Mouse (Mus musculus) limb, embryonic 13.5 days (tissue): ENCODE measurements around the gene Btla. TPM values are rescaled to one million over a fixed set of nuclear protein-coding genes. Genes with fewer than 3 reads are reported as not detected.

Experiments
- ATAC-seq: fragments of 200-750 bp; cut with Nextera tagmentation; 2 replicates; pipeline ENCODE4 v1.8.0; 2017; ENCODE audit warnings: low read depth, moderate number of reproducible peaks, moderate TSS enrichment; ENCODE audit not compliant: low FRiP score
- H3K27ac ChIP-seq: fragments of 300-500 bp; sonication (generic); 2 replicates; pipeline ENCODE4 v1.5.1; 2015; ENCODE audit warnings: inconsistent platforms, mild to moderate bottlenecking, moderate library complexity
- H3K27me3 ChIP-seq: fragments of 300-500 bp; sonication (generic); 2 replicates; pipeline ENCODE4 v1.6.1; 2015; ENCODE audit warnings: mild to moderate bottlenecking, inconsistent platforms
- H3K36me3 ChIP-seq: fragments of 300-500 bp; sonication (generic); 2 replicates; pipeline ENCODE4 v1.6.1; 2015; ENCODE audit warnings: inconsistent platforms, mild to moderate bottlenecking, moderate library complexity
- H3K4me1 ChIP-seq: fragments of 300-500 bp; sonication (generic); 2 replicates; pipeline ENCODE4 v1.6.1; 2015; ENCODE audit warnings: inconsistent platforms
- H3K4me2 ChIP-seq: fragments of 300-500 bp; sonication (generic); replicated peaks from 2 replicates; pipeline ENCODE4 v1.6.1; 2015; ENCODE audit warnings: inconsistent platforms, mild to moderate bottlenecking, moderate library complexity
- H3K4me3 ChIP-seq: fragments of 300-500 bp; sonication (generic); 2 replicates; pipeline ENCODE4 v1.5.1; 2015; ENCODE audit warnings: moderate library complexity, mild to moderate bottlenecking, inconsistent platforms
- H3K9ac ChIP-seq: fragments of 300-500 bp; sonication (generic); 2 replicates; pipeline ENCODE4 v1.6.1; 2015; ENCODE audit warnings: mild to moderate bottlenecking, inconsistent platforms
- H3K9me3 ChIP-seq: fragments of 300-500 bp; sonication (generic); 2 replicates; pipeline ENCODE4 v1.6.1; 2016; ENCODE audit warnings: inconsistent platforms
- WGBS: fragments of 180-500 bp; shearing (Covaris S2); methylation state at CpG from one replicate; pipeline ENCODE4 v1.1.7; 2015; 5-methylcytosine and 5-hydroxymethylcytosine counted together
- polyA plus RNA-seq: library from polyadenylated mRNA; unstranded; fragments of >200 nt; fragmentation: Nextera tagmentation; extraction: Ambion mirVana; gene quantifications from 2 replicates; pipeline ENCODE4 v1.2.1, GENCODE M21; 2015

The Btla gene
- polyA plus RNA-seq, 1 experiment from 2014 or later = 0.78 TPM

DNA sequence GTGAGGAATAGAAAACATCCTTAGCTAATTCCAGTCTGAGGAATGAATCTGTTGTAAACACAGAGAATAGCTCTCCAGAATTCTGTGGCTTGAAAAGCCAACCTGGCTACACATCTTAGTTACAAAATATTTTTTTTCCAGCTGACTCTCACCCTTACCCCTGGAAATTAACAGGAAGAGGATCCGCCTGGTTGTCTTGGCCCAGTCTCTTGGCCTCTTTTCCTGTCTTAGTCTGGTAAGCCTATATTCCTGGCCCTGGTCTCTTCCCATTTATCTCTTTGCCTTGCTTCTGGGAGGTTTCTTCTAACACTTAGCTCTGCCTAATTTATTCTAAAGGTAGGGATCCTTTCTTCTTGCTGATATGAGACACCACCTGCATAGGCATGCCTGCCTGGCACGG, 45.8 kb downstream of the Btla start:
- Histone ChIP-seq H3K4me3 (no peak overlapping the region), H3K4me2 (no peak overlapping the region), H3K9ac (no peak overlapping the region), H3K36me3 (no peaks in the 10 kb centered on the region), H3K4me1 (no peaks in the 10 kb centered on the region), H3K9me3 (no peaks in the 10 kb centered on the region), H3K27ac (no peak overlapping the region), H3K27me3 (no peaks in the 10 kb centered on the region)
- ATAC-seq = no peak
- 80% methylated on average over 2 of the region's 2 CpGs for WGBS

DNA sequence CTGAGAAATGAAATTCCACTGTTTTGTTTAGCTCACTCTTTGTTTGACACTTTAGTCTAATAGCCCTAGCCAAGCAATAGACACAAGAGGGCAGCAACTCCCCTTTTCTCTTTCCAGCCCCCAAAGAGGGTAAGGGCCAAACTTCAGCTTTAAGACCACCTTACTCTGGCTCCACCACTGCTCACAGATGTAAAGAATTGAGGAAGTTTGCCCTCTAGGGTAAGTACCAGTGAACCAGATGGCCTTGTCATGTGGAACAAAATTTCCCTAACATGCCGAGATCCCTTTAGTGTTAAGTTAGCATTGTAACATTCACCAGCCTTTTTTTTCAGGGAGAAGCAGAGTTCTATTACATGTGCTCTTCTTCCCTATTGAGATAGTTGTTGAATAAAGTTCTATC, 59.0 kb downstream of the Btla start:
- no peaks in the 10 kb centered on the region for H3K27me3 ChIP-seq
- no peaks in the 10 kb centered on the region for H3K36me3 ChIP-seq
- no peak overlapping the region for H3K4me3 ChIP-seq
- H3K4me2 ChIP-seq = no peak overlapping the region
- no peak overlapping the region for H3K27ac ChIP-seq
- H3K9me3 ChIP-seq = no peaks in the 10 kb centered on the region
- no peak for ATAC-seq
- 72% methylated on average over 1 of the region's 1 CpGs for WGBS
- no peaks in the 10 kb centered on the region for H3K4me1 ChIP-seq
- H3K9ac ChIP-seq = no peak overlapping the region

DNA sequence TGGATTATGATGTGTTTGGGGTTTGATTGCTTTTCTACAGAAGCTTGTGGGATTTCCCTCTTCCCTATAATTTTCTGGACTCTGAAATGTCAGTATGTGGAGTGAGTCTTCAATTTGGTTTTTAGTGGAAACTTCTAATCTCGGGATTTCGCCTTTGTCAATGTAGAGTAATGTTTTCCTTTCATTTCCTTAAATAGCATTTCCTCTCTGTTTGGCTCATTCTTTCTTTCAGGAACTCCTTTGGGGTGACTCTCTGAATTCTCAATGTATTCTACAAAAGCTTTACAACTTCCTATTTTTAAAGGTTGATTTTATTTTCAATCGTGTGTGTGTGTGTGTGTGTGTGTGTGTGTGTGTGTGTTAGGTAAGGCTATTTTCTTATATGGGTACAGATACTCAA, 73.7 kb downstream of the Btla start:
- H3K9me3 ChIP-seq = no peaks in the 10 kb centered on the region
- H3K9ac ChIP-seq = no peak overlapping the region
- no peak overlapping the region for H3K4me2 ChIP-seq
- WGBS = 81% methylated on average over 3 of the region's 3 CpGs
- H3K27me3 ChIP-seq = no peaks in the 10 kb centered on the region
- no peak for ATAC-seq
- H3K4me1 ChIP-seq = no peaks in the 10 kb centered on the region
- no peak overlapping the region for H3K27ac ChIP-seq
- H3K4me3 ChIP-seq = no peak overlapping the region
- H3K36me3 ChIP-seq = no peaks in the 10 kb centered on the region

Other genes starting within 250 kb of the Btla start
- gene Ccdc80, start 130.9 kb upstream of the Btla start, polyA plus RNA-seq = 90.6 and 93.0 TPM in 2 replicates
- 15.5 and 15.6 TPM in 2 replicates for gene Slc35a5, start 65.6 kb upstream of the Btla start, polyA plus RNA-seq
- 33.0 and 34.2 TPM in 2 replicates for gene Atg3, start 65.5 kb upstream of the Btla start, polyA plus RNA-seq
- gene Cd200, start 184.7 kb downstream of the Btla start, polyA plus RNA-seq = 23.3 TPM in 2 replicates